Mouse (Mus musculus): ENCODE measurements around the gene Erp29. TPM values are rescaled to one million over a fixed set of nuclear protein-coding genes. Genes with fewer than 3 reads are reported as not detected.

Erp29 gene
- total and polyA plus RNA-seq, 3 experiments, result 204 to 258 (median 252) TPM

DNA sequence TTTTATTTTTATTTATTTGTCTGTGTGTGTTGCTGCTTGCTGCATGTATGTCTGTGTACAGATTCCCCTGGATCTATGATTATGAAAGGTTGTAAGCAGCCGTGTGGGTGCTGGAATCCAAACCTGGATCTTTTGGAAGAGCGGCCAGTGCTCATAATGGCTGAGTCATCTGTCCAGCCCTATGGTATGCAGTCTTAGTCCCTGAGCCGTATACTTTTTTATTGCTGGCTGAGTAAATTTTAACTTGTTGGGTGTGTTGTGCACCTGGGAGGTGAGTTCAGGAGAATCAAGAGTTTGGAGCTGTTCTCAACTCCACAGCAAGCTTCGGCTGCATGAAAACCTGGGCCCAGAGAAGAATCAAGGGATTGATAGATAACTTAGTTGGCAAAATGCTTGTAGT lies 41.3 kb downstream of the Erp29 start:
- dilution Hi-C loops (cut with MboI; ENCODE audit: extremely low pct_ligation_motif_present, extremely low pct_unique_long_range_greater_than_20kb, low sequenced_read_pairs), result no loop called here
- TF ChIP-seq ZMIZ1 (IDR thresholded peaks at IDR 0.05; ENCODE audit: low read depth, low read length), result no peak
- no peak for TF ChIP-seq KAT2A (IDR thresholded peaks at IDR 0.05; ENCODE audit: insufficient replicate concordance, low read length)
- TF ChIP-seq RCOR1 (conservative IDR thresholded peaks at IDR 0.05; ENCODE audit: low read depth, low read length), result no peak
- TF ChIP-seq SMC3 (IDR thresholded peaks at IDR 0.05; ENCODE audit: low read depth, low read length), result no peak
- TF ChIP-seq UBTF (IDR thresholded peaks at IDR 0.05; ENCODE audit: low read depth, low read length), result no peak
- Histone ChIP-seq H3K9me3 (replicated peaks; ENCODE audit: low read length) (no peaks in the 10 kb centered on the region), H3K27ac (ENCODE audit: insufficient read depth, low read depth) (no peak overlapping the region), H3K4me1 (ENCODE audit: control insufficient read depth in 1 of 2, insufficient read depth in 2 of 2) (no peaks in the 10 kb centered on the region; a peak in 1 of 4 replicates), H3K4me2 (ENCODE audit: insufficient read depth, low read depth, poor library complexity, severe bottlenecking) (no peak overlapping the region), H3K79me2 (replicated peaks; ENCODE audit: control insufficient read depth, extremely low read depth, insufficient read depth, poor library complexity, severe bottlenecking) (peaks cover 75% of the 10 kb centered on the region), H3K9ac (ENCODE audit: insufficient read depth, low read depth) (no peak overlapping the region), H3K27me3 (replicated peaks) (no peaks in the 10 kb centered on the region), H3K36me3 (replicated peaks in 1 of 2; ENCODE audit: control insufficient read depth in 1 of 2, insufficient read depth in 1 of 2, low read length in 1 of 2) (peaks cover 77 to 93% of the 10 kb centered on the region in 2 experiments), H3K4me3 (replicated peaks in 1 of 3; ENCODE audit: low read depth in 2 of 3, low read length in 2 of 3, poor library complexity in 1 of 3) (no peak overlapping the region)
- in situ Hi-C loops (cut with MboI; ENCODE audit: low pct_ligation_motif_present, low pct_unique_long_range_greater_than_20kb, low sequenced_read_pairs), result no loop called here
- DNase-seq (ENCODE audit: extremely low read depth), result no peak

DNA sequence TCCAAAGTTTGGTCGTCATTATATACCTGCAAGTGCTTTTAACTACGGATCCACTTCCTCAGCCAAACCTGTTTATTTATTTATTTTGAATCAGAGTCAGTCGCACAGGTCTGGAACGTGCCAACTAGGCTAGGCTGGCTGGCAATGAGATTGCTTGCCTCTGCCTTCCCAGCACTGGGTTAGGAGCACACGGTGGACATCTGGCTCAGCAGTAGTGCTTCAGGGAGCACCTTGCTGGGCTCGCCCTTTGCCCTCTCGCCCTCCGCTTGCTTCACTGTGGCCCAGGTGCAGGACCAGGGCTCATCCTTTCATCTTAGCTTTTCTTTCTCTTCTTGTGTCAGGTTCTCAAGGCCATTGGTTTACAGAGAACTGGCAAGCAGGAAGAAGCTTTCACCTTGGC lies 44.5 kb downstream of the Erp29 start:
- in situ Hi-C loops (cut with MboI; ENCODE audit: low pct_ligation_motif_present, low pct_unique_long_range_greater_than_20kb, low sequenced_read_pairs) (no loop called here), dilution Hi-C loops (cut with MboI; ENCODE audit: extremely low pct_ligation_motif_present, extremely low pct_unique_long_range_greater_than_20kb, low sequenced_read_pairs) (no loop called here)
- no peak for TF ChIP-seq IRF4 (IDR thresholded peaks at IDR 0.05; ENCODE audit: low read depth, low read length)
- TF ChIP-seq RCOR1 (conservative IDR thresholded peaks at IDR 0.05; ENCODE audit: low read depth, low read length), result no peak
- TF ChIP-seq ZKSCAN1 (IDR thresholded peaks at IDR 0.05; ENCODE audit: borderline replicate concordance, low read depth, low read length), result no peak
- TF ChIP-seq MXI1 (IDR thresholded peaks at IDR 0.05; ENCODE audit: low read depth, low read length), result no peak
- TF ChIP-seq ZC3H11A (IDR thresholded peaks at IDR 0.05; ENCODE audit: low read depth, low read length), result no peak
- no peak for TF ChIP-seq RAD21 (IDR thresholded peaks at IDR 0.05; ENCODE audit: low read depth, low read length)
- Histone ChIP-seq H3K27me3 (replicated peaks) (no peaks in the 10 kb centered on the region), H3K36me3 (replicated peaks in 1 of 2; ENCODE audit: control insufficient read depth in 1 of 2, insufficient read depth in 1 of 2, low read length in 1 of 2) (peaks cover 64 to 93% of the 10 kb centered on the region in 2 experiments), H3K27ac (ENCODE audit: insufficient read depth, low read depth) (no peak overlapping the region), H3K4me3 (replicated peaks in 1 of 3; ENCODE audit: low read depth in 2 of 3, low read length in 2 of 3, poor library complexity in 1 of 3) (no peak overlapping the region), H3K9ac (ENCODE audit: insufficient read depth, low read depth) (no peak overlapping the region), H3K4me2 (ENCODE audit: insufficient read depth, low read depth, poor library complexity, severe bottlenecking) (no peak overlapping the region), H3K9me3 (replicated peaks; ENCODE audit: low read length) (no peaks in the 10 kb centered on the region), H3K4me1 (ENCODE audit: control insufficient read depth in 1 of 2, insufficient read depth in 2 of 2) (peaks cover 3 to 23% of the 10 kb centered on the region in 2 experiments; a peak in 2 of 4 replicates), H3K79me2 (replicated peaks; ENCODE audit: control insufficient read depth, extremely low read depth, insufficient read depth, poor library complexity, severe bottlenecking) (peaks cover 99% of the 10 kb centered on the region)
- DNase-seq (ENCODE audit: extremely low read depth), result no peak

GRCm38 (mm10) chr5:121400849-121401248 lies 51.5 kb downstream of the Erp29 start:
- dilution Hi-C loops (cut with MboI; ENCODE audit: extremely low pct_ligation_motif_present, extremely low pct_unique_long_range_greater_than_20kb, low sequenced_read_pairs) (no loop called here), in situ Hi-C loops (cut with MboI; ENCODE audit: low pct_ligation_motif_present, low pct_unique_long_range_greater_than_20kb, low sequenced_read_pairs) (no loop called here)
- H3K79me2 ChIP-seq (replicated peaks; ENCODE audit: control insufficient read depth, extremely low read depth, insufficient read depth, poor library complexity, severe bottlenecking), result peaks cover 79% of the 10 kb centered on the region
- no peak overlapping the region; the same call in 1 of the 2 replicates for H3K4me2 ChIP-seq (ENCODE audit: insufficient read depth, low read depth, poor library complexity, severe bottlenecking)
- H3K4me3 ChIP-seq (replicated peaks in 1 of 3; ENCODE audit: low read depth in 2 of 3, low read length in 2 of 3, poor library complexity in 1 of 3), result no peak overlapping the region
- no peak overlapping the region for H3K9ac ChIP-seq (ENCODE audit: insufficient read depth, low read depth)
- no peak for DNase-seq (ENCODE audit: extremely low read depth)
- H3K27me3 ChIP-seq (replicated peaks), result no peaks in the 10 kb centered on the region
- H3K36me3 ChIP-seq (replicated peaks in 1 of 2; ENCODE audit: control insufficient read depth in 1 of 2, insufficient read depth in 1 of 2, low read length in 1 of 2), result peaks cover 14 to 54% of the 10 kb centered on the region in 2 experiments
- TF ChIP-seq TCF12 (IDR thresholded peaks at IDR 0.05; ENCODE audit: low read depth, low read length), result no peak
- H3K4me1 ChIP-seq (ENCODE audit: control insufficient read depth in 1 of 2, insufficient read depth in 2 of 2), result peaks cover 15 to 61% of the 10 kb centered on the region in 2 experiments; a peak in 3 of 4 replicates
- no peaks in the 10 kb centered on the region for H3K9me3 ChIP-seq (replicated peaks; ENCODE audit: low read length)
- H3K27ac ChIP-seq (ENCODE audit: insufficient read depth, low read depth), result no peak overlapping the region
